24 mouse cellular contexts compared by ENCODE assay signal in genomic region chr3:37567505-37567904, GRCm38 (mm10).
A peak's percentile ranks its signal among the peaks of the same experiment; 100 is the strongest.
DNase-seq lines count a peak whose midpoint lies in the region; ATAC-seq and TF ChIP-seq lines count a peak whose summit lies in the region.
"Had no signal": no experiment of that assay in that cellular context is flagged by ENCODE, and none has a peak within 500 bp of the region (broad histone marks: within the 10 kb centered on the region; RNA-seq: fewer than 3 reads in every experiment).

No protein-coding gene starts in this region.

- TF ChIP-seq CTCF in liver, embryonic 14.5 days (IDR thresholded peaks at IDR 0.05; ENCODE audit: low read depth): no peak
- TF ChIP-seq CTCF in liver, postnatal 0 days (IDR thresholded peaks at IDR 0.05; ENCODE audit: low read depth): no peak

- H3K4me3 ChIP-seq in liver, embryonic 12.5 days: no peak overlapping the region
- no peak overlapping the region for H3K4me3 ChIP-seq in liver, embryonic 11.5 days (ENCODE audit: low read depth, low read length)
- H3K4me3 ChIP-seq in liver, embryonic 14.5 days (ENCODE audit: insufficient read depth in 1 of 2, low read depth in 2 of 2, low read length in 2 of 2): no peak overlapping the region
- H3K4me3 ChIP-seq in liver, postnatal 0 days (ENCODE audit: low read depth, low read length): no peak overlapping the region
- H3K4me3 ChIP-seq in liver, embryonic 15.5 days (replicated peaks): no peak overlapping the region
- no peak overlapping the region for H3K4me3 ChIP-seq in liver, embryonic 16.5 days (ENCODE audit: low read depth, low read length)
- no peak overlapping the region for H3K4me3 ChIP-seq in neural tube, embryonic 15.5 days (replicated peaks)
- H3K4me3 ChIP-seq in hindbrain, embryonic 14.5 days (replicated peaks; ENCODE audit: low read length): no peak overlapping the region
- H3K4me3 ChIP-seq: embryonic facial prominence, embryonic 13.5 days; embryonic facial prominence, embryonic 15.5 days; erythroblast, embryonic 14.5 days; forebrain, embryonic 10.5 days; forebrain, embryonic 12.5 days had no signal

- H3K27ac ChIP-seq in liver, embryonic 12.5 days: peak overlapping the region; percentile 79
- H3K27ac ChIP-seq in liver, embryonic 11.5 days (ENCODE audit: low read depth, low read length): no peak overlapping the region
- H3K27ac ChIP-seq in liver, embryonic 14.5 days: peak overlapping the region; percentile 36
- H3K27ac ChIP-seq in liver, postnatal 0 days (ENCODE audit: low read depth): no peak overlapping the region
- peak overlapping the region; percentile 68 for H3K27ac ChIP-seq in liver, embryonic 15.5 days (replicated peaks)
- H3K27ac ChIP-seq in liver, embryonic 16.5 days (ENCODE audit: low read length): peak overlapping the region; percentile 39; the same call in 1 of the 2 replicates
- no peak overlapping the region for H3K27ac ChIP-seq in neural tube, embryonic 15.5 days (replicated peaks)
- no peak overlapping the region for H3K27ac ChIP-seq in hindbrain, embryonic 14.5 days
- H3K27ac ChIP-seq: embryonic facial prominence, embryonic 13.5 days; embryonic facial prominence, embryonic 15.5 days had no signal

- H3K36me3 ChIP-seq in liver, embryonic 12.5 days: peaks cover 12% of the 10 kb centered on the region; the same call in 1 of the 2 replicates
- no peaks in the 10 kb centered on the region for H3K36me3 ChIP-seq in liver, embryonic 11.5 days (ENCODE audit: control insufficient read depth, insufficient read depth, low read length)
- H3K36me3 ChIP-seq in liver, embryonic 14.5 days (replicated peaks; ENCODE audit: control insufficient read depth, insufficient read depth, low read depth): no peaks in the 10 kb centered on the region
- no peaks in the 10 kb centered on the region; the same call in 1 of the 2 replicates for H3K36me3 ChIP-seq in liver, postnatal 0 days (replicated peaks; ENCODE audit: insufficient read depth, low read length)
- no peaks in the 10 kb centered on the region for H3K36me3 ChIP-seq in liver, embryonic 15.5 days (replicated peaks)
- no peaks in the 10 kb centered on the region for H3K36me3 ChIP-seq in liver, embryonic 16.5 days (ENCODE audit: control insufficient read depth, insufficient read depth)
- no peaks in the 10 kb centered on the region for H3K36me3 ChIP-seq in neural tube, embryonic 15.5 days
- H3K36me3 ChIP-seq in hindbrain, embryonic 14.5 days (replicated peaks; ENCODE audit: control insufficient read depth, insufficient read depth): no peaks in the 10 kb centered on the region
- H3K36me3 ChIP-seq: embryonic facial prominence, embryonic 13.5 days; embryonic facial prominence, embryonic 15.5 days; forebrain, embryonic 12.5 days had no signal

- no peak overlapping the region; the same call in 1 of the 2 replicates for H3K9ac ChIP-seq in liver, embryonic 12.5 days
- no peak overlapping the region for H3K9ac ChIP-seq in liver, embryonic 11.5 days (ENCODE audit: low read depth, low read length)
- H3K9ac ChIP-seq in liver, embryonic 14.5 days (replicated peaks): no peak overlapping the region
- H3K9ac ChIP-seq in liver, postnatal 0 days (replicated peaks): no peak overlapping the region
- no peak overlapping the region for H3K9ac ChIP-seq in liver, embryonic 15.5 days
- no peak overlapping the region for H3K9ac ChIP-seq in liver, embryonic 16.5 days (ENCODE audit: low read depth, low read length)
- no peak overlapping the region for H3K9ac ChIP-seq in neural tube, embryonic 15.5 days (replicated peaks)
- H3K9ac ChIP-seq in hindbrain, embryonic 14.5 days: no peak overlapping the region
- H3K9ac ChIP-seq: embryonic facial prominence, embryonic 13.5 days; embryonic facial prominence, embryonic 15.5 days; forebrain, embryonic 12.5 days had no signal

- no peaks in the 10 kb centered on the region for H3K9me3 ChIP-seq in liver, embryonic 12.5 days (replicated peaks)
- H3K9me3 ChIP-seq in liver, embryonic 11.5 days (ENCODE audit: control insufficient read depth, low read length): no peaks in the 10 kb centered on the region
- H3K9me3 ChIP-seq in liver, embryonic 14.5 days (ENCODE audit: control insufficient read depth, low read length): no peaks in the 10 kb centered on the region
- no peaks in the 10 kb centered on the region for H3K9me3 ChIP-seq in liver, postnatal 0 days (ENCODE audit: low read length)
- H3K9me3 ChIP-seq in liver, embryonic 15.5 days (replicated peaks): no peaks in the 10 kb centered on the region
- H3K9me3 ChIP-seq in liver, embryonic 16.5 days (replicated peaks; ENCODE audit: control insufficient read depth, low read length): no peaks in the 10 kb centered on the region
- no peaks in the 10 kb centered on the region for H3K9me3 ChIP-seq in neural tube, embryonic 15.5 days (replicated peaks)
- H3K9me3 ChIP-seq in hindbrain, embryonic 14.5 days (ENCODE audit: control insufficient read depth, low read length): no peaks in the 10 kb centered on the region
- H3K9me3 ChIP-seq: embryonic facial prominence, embryonic 13.5 days; embryonic facial prominence, embryonic 15.5 days; forebrain, embryonic 10.5 days; forebrain, embryonic 12.5 days had no signal

- peaks cover 84% of the 10 kb centered on the region for H3K4me1 ChIP-seq in liver, embryonic 12.5 days
- H3K4me1 ChIP-seq in liver, embryonic 11.5 days (replicated peaks; ENCODE audit: control insufficient read depth, insufficient read depth, low read length): peaks cover 19% of the 10 kb centered on the region
- H3K4me1 ChIP-seq in liver, embryonic 14.5 days (replicated peaks; ENCODE audit: control insufficient read depth in 2 of 2, insufficient read depth in 2 of 2, low read length in 1 of 2): peaks cover 45% of the 10 kb centered on the region in 2 experiments
- H3K4me1 ChIP-seq in liver, postnatal 0 days (ENCODE audit: insufficient read depth): peaks cover 18% of the 10 kb centered on the region
- peaks cover 69% of the 10 kb centered on the region for H3K4me1 ChIP-seq in liver, embryonic 15.5 days (replicated peaks)
- H3K4me1 ChIP-seq in liver, embryonic 16.5 days (ENCODE audit: control insufficient read depth, low read depth, low read length): peaks cover 38% of the 10 kb centered on the region
- peaks cover 13% of the 10 kb centered on the region for H3K4me1 ChIP-seq in neural tube, embryonic 15.5 days
- peaks cover 9% of the 10 kb centered on the region for H3K4me1 ChIP-seq in hindbrain, embryonic 14.5 days (replicated peaks; ENCODE audit: control insufficient read depth, insufficient read depth, low read length)

- H3K4me2 ChIP-seq in liver, embryonic 12.5 days: no peak overlapping the region
- no peak overlapping the region for H3K4me2 ChIP-seq in liver, embryonic 11.5 days
- H3K4me2 ChIP-seq in liver, embryonic 14.5 days (ENCODE audit: low read depth): no peak overlapping the region
- no peak overlapping the region for H3K4me2 ChIP-seq in liver, postnatal 0 days (ENCODE audit: low read depth, low read length)
- H3K4me2 ChIP-seq in liver, embryonic 15.5 days: no peak overlapping the region
- H3K4me2 ChIP-seq in liver, embryonic 16.5 days (ENCODE audit: low read depth, low read length): no peak overlapping the region
- no peak overlapping the region for H3K4me2 ChIP-seq in neural tube, embryonic 15.5 days
- H3K4me2 ChIP-seq in hindbrain, embryonic 14.5 days (replicated peaks): no peak overlapping the region
- H3K4me2 ChIP-seq: embryonic facial prominence, embryonic 13.5 days; embryonic facial prominence, embryonic 15.5 days; forebrain, embryonic 12.5 days had no signal

- TF ChIP-seq EP300 in liver, embryonic 14.5 days (IDR thresholded peaks at IDR 0.05; ENCODE audit: low read depth): no peak
- TF ChIP-seq EP300 in liver, postnatal 0 days (IDR thresholded peaks at IDR 0.05; ENCODE audit: low read depth): no peak

- ATAC-seq in liver, embryonic 12.5 days: peak; percentile 50
- no peak for ATAC-seq in liver, embryonic 11.5 days (replicated peaks; ENCODE audit: low FRiP score)
- 0 out of 2 replicates have a peak, but pooled peaks have one; percentile 29 for ATAC-seq in liver, embryonic 14.5 days (ENCODE audit: insufficient read depth)
- ATAC-seq in liver, postnatal 0 days: no peak
- no peak; the same call in 1 of the 2 replicates for ATAC-seq in liver, embryonic 15.5 days (ENCODE audit: insufficient read depth)
- ATAC-seq in liver, embryonic 16.5 days (ENCODE audit: low read depth): no peak
- no peak for ATAC-seq in neural tube, embryonic 15.5 days (ENCODE audit: low FRiP score)
- ATAC-seq in hindbrain, embryonic 14.5 days (ENCODE audit: low FRiP score): no peak
- ATAC-seq: forebrain, embryonic 14.5 days had no signal

- WGBS in liver, embryonic 12.5 days (ENCODE audit: insufficient replicate concordance): 81% methylated on average over 1 of the region's 1 CpGs
- WGBS in liver, embryonic 11.5 days: 85% methylated on average over 1 of the region's 1 CpGs
- WGBS in liver, embryonic 14.5 days (ENCODE audit: insufficient replicate concordance): 85% methylated on average over 1 of the region's 1 CpGs
- WGBS in liver, postnatal 0 days (ENCODE audit: insufficient replicate concordance): 77% methylated on average over 1 of the region's 1 CpGs
- 65% methylated on average over 1 of the region's 1 CpGs for WGBS in liver, embryonic 15.5 days (ENCODE audit: insufficient replicate concordance)
- WGBS in liver, embryonic 16.5 days (ENCODE audit: insufficient replicate concordance): 75% methylated on average over 1 of the region's 1 CpGs
- WGBS in neural tube, embryonic 15.5 days: 98% methylated on average over 1 of the region's 1 CpGs
- 97% methylated on average over 1 of the region's 1 CpGs for WGBS in hindbrain, embryonic 14.5 days

- DNase-seq in liver, embryonic 11.5 days (ENCODE audit: low spot score): no peak
- no peak for DNase-seq in liver, embryonic 14.5 days (ENCODE audit: low read depth in 3 of 3, low spot score in 3 of 3)
- DNase-seq in liver, postnatal 0 days: no peak
- no peak for DNase-seq in hindbrain, embryonic 14.5 days (ENCODE audit: low spot score)
- DNase-seq: adrenal gland, adult 2 months; adrenal gland, postnatal 10 days; adrenal gland, postnatal 25 days; cerebellum, adult 11 months; cerebellum, adult 18-20 months; cerebellum, adult 8-10 months; cerebellum, adult 9-11 months; cerebellum, postnatal 14 days; cerebellum, postnatal 36 days; embryo, embryonic 11 days had no signal

- no peaks in the 10 kb centered on the region for H3K27me3 ChIP-seq in liver, embryonic 12.5 days (replicated peaks)
- no peaks in the 10 kb centered on the region for H3K27me3 ChIP-seq in liver, embryonic 11.5 days (replicated peaks; ENCODE audit: control insufficient read depth, insufficient read depth, low read length)
- H3K27me3 ChIP-seq in liver, embryonic 14.5 days (ENCODE audit: control insufficient read depth, insufficient read depth, low read length): no peaks in the 10 kb centered on the region
- H3K27me3 ChIP-seq in liver, postnatal 0 days (ENCODE audit: insufficient read depth, low read length): no peaks in the 10 kb centered on the region
- H3K27me3 ChIP-seq in liver, embryonic 15.5 days: no peaks in the 10 kb centered on the region
- H3K27me3 ChIP-seq in liver, embryonic 16.5 days (ENCODE audit: control insufficient read depth, insufficient read depth, low read depth, low read length): no peaks in the 10 kb centered on the region
- H3K27me3 ChIP-seq in neural tube, embryonic 15.5 days (replicated peaks): no peaks in the 10 kb centered on the region
- H3K27me3 ChIP-seq in hindbrain, embryonic 14.5 days (ENCODE audit: control insufficient read depth, insufficient read depth, low read length): no peaks in the 10 kb centered on the region
- H3K27me3 ChIP-seq: embryonic facial prominence, embryonic 13.5 days; embryonic facial prominence, embryonic 15.5 days; forebrain, embryonic 12.5 days had no signal

Comparison
In these comparisons a context has a peak if more than half of its experiments do, and no peak if none do; other contexts are left out.
1. ATAC-seq: peak in liver, embryonic 12.5 days (single experiment) and liver, embryonic 14.5 days (single experiment); none in liver, embryonic 11.5 days (single experiment), liver, postnatal 0 days (single experiment), liver, embryonic 15.5 days (single experiment), liver, embryonic 16.5 days (single experiment), neural tube, embryonic 15.5 days (single experiment) and hindbrain, embryonic 14.5 days (single experiment).
2. H3K27ac ChIP-seq: peak in liver, embryonic 12.5 days (single experiment), liver, embryonic 14.5 days (single experiment), liver, embryonic 15.5 days (single experiment) and liver, embryonic 16.5 days (single experiment); none in liver, embryonic 11.5 days (single experiment), liver, postnatal 0 days (single experiment), neural tube, embryonic 15.5 days (single experiment) and hindbrain, embryonic 14.5 days (single experiment).